Mouse (Mus musculus) kidney, adult 8-10 months (tissue): ENCODE data around the gene Ece2.
"Not testable (repeated sequence)": the region's sequence is repeated elsewhere in the genome, so short reads cannot be mapped to it uniquely, and the experiment has no call there.

Source experiments
- DNase-seq, 2 experiments: peaks; one replicate each; pipeline ENCODE4 v3.0.0; 2022

Ece2 gene

GRCm38 (mm10) chr16:20623211-20623610 is 6.4 kb upstream of the Ece2 start:
- DNase-seq: no peak

GRCm38 (mm10) chr16:20628871-20629391 is 697 bp upstream of the Ece2 start:
- DNase-seq: no peak

- no peak for DNase-seq
These were observed 7.8 kb downstream of the Ece2 start for GRCm38 (mm10) chr16:20637410-20637809.

DNA sequence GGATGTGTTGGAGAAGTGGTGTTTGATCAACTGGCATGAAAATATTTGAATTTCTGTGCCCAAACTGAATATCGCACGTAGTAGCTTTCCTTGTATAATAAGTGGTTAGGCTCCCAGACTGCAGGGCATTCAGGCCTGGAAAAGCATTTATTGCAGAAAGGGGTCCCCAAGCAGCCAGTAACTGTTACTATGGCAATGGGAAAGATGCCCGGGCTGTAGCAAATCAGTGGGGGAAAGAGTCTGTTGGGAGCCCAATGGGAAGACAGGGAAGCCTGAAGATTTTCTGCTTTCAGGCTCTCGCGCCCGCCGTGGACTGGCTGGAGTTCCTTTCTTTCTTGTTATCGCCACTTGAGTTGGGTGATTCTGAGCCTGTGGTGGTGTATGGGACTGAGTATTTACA is 8.7 kb downstream of the Ece2 start:
- no peak for DNase-seq

DNA sequence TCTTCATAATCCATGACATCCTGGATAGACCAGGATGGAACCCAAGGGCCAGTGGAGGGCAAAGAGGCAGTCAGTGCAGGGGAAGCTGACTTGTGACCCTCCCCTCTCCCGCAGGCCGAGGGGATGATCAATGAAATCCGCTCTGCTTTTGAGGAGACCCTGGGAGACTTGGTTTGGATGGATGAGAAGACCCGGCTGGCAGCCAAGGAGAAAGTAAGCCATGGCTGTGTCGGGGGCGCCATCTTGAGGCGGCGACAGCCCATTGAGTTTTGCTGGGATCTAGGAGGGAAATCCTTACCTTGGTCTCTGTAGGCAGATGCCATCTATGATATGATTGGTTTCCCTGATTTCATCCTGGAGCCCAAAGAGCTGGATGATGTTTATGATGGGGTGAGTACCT is 12.5 kb downstream of the Ece2 start:
- DNase-seq: peak; percentile 45 to 78

- no peak for DNase-seq
These were observed 14.3 kb downstream of the Ece2 start for GRCm38 (mm10) chr16:20643911-20644310.

GRCm38 (mm10) chr16:20651076-20651946 is 21.7 kb downstream of the Ece2 start, which contains the start of gene Psmd2:
Gene Psmd2 (plus strand): TSS chr16:20651652.
- DNase-seq: peak; percentile 95 to 97

DNA sequence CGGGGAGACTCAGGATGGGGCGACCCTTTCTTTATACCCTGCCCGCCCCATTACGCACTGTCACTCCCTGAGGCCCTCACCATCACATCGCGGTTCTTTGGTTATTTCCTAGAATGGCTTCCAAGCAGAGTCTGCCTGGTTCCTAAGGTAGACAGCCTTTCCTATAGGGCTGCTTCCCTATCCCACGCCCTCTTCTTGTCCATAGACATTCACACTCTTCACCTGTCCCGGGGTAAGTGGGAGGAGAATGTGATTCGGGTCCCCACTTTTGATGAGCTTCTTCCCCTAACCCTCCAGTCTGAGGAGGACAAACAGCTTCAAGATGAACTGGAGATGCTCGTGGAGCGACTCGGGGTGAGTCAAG is 22.3 kb downstream of the Ece2 start:
- DNase-seq: no peak

GRCm38 (mm10) chr16:20653315-20653714 is 23.7 kb downstream of the Ece2 start:
- DNase-seq: no peak

DNA sequence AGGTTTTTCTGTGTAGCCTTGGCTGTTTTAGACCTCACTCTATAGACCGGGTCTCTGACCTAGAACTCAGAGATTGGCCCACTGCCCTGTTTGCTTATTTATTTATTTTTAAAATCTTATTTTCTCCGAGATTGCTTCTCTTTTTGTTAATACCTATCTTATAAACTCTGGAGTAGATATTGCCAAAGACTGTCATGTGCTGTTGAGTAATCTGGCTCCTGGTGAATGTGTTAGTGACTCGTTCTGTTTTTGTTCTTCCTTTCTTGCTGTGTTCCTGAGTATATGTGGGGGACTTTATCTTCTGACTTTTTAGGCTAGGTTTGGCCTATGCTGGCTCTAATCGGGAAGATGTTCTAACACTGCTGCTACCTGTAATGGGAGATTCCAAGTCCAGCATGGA is 28.0 kb downstream of the Ece2 start:
- no peak for DNase-seq

- not testable (repeated sequence) for DNase-seq
These were observed 38.4 kb downstream of the Ece2 start, which contains the start of gene Eif4g1 for GRCm38 (mm10) chr16:20668013-20668412. Gene Eif4g1 (plus strand): TSS chr16:20668313.

GRCm38 (mm10) chr16:20670291-20670690 is 40.7 kb downstream of the Ece2 start:
- no peak for DNase-seq

GRCm38 (mm10) chr16:20671886-20672285 is 42.3 kb downstream of the Ece2 start:
- DNase-seq: no peak

DNA sequence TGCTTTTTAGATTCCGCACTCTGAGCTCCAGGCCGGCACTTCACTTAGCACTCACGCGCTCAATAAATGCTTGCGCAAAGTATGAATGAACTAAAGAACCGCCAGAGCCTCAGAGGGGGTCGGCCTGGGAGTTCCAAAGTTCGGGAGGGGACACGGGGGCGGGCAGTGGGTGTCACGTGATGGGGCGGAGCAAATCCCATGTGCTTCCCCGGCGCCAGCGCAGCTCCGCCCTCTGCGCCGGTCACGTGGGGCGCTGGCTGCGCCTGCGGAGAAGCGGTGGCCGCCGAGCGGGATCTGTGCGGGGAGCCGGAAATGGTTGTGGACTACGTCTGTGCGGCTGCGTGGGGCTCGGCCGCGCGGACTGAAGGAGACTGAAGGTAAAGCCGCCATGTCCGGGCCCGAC is 42.9 kb downstream of the Ece2 start:
- DNase-seq: peak; percentile 97 to 98

DNA sequence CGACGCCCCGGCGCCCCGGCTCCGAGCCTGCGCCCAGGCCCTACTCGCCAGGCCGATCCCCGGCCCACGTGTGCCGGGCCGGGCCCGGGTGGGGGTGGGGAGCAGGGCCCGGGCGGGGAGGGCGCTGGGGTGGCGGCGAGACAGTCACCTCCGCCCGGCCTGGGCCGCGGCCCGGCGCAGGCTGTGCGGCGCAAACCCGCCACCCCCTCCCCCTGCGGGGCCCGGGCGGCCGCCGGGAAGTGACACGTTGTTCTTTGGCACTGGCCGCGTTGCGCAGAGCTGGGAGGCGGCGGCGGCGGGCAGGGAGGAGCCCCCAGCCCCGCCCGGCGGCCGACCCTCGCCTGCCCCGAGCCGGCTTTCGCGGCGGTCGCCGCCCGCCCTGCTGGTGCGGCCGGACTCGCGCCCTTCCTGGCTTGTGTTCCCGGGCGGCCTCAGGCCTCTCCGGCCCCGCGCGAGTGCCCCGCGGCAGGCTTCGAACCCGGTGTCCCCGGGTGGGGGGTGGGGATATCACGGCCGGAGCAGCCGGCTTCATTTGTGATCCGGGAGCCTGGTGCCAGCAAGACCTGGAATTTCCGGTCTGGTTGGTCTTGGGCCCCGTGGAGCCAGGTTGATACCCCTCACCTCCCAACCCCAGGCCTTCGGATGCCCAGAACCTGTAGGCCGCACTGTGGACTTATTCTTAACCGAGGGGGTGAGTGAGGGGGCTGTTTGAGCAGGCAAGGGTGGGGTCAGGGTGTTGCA is 43.5 kb downstream of the Ece2 start:
- peak; percentile 35 to 41 for DNase-seq

GRCm38 (mm10) chr16:20673706-20674303 is 44.2 kb downstream of the Ece2 start:
- DNase-seq: peak; percentile 70 to 74

GRCm38 (mm10) chr16:20675213-20675612 is 45.6 kb downstream of the Ece2 start:
- no peak for DNase-seq

DNA sequence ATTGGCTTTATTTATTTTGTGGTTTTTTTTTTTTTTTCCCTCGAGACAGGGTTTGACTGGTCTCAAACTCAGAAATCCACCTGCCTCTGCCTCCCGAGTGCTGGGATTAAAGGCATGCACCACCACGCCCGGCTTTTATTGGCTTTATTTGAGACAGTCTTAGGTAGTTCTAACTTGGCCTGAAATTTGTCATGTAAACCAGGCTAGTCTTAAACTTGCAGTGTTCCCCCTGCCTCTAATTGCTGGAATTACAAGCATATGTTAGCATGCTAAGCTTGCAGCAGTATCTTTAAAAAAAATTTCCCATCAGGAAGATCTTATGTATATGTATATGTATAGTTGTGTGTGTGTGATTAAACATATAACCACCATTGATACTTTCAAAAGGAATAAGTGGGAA is 47.1 kb downstream of the Ece2 start:
- no peak for DNase-seq

- no peak for DNase-seq
These were observed 47.8 kb downstream of the Ece2 start for GRCm38 (mm10) chr16:20677380-20677779.

DNA sequence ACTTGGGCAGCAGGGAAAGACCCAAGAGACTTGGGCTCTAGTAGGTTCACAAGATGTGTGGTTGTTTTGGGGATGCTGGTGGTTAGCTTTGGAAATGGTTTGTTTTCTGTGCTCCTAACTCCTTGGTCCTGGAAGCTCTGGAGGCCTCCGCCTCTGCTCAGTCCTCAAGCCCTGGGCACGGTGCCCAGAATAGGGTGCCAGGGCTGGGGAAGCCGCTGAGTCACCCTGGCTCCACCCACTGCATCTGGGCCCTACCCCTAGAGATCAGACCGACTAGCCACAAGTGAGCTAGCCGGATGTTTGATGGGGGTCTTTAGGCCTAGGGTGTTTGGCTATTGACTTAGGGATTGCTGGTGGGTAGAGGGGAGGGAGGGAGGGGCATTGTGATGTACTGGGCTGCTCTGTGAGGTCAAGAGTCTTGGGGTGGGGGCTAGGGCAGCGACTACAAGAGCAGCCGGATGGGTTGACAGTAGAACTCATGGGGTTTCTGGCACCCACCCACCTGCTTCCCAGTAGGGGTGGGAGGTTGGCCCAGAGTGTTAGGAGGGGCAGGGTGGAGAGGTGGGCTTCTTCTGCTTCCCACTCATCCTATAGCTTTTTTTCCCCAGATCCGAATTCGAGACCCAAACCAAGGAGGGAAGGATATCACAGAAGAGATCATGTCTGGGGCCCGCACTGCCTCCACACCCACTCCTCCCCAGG is 48.5 kb downstream of the Ece2 start:
- peak; percentile 83 to 90 for DNase-seq

DNA sequence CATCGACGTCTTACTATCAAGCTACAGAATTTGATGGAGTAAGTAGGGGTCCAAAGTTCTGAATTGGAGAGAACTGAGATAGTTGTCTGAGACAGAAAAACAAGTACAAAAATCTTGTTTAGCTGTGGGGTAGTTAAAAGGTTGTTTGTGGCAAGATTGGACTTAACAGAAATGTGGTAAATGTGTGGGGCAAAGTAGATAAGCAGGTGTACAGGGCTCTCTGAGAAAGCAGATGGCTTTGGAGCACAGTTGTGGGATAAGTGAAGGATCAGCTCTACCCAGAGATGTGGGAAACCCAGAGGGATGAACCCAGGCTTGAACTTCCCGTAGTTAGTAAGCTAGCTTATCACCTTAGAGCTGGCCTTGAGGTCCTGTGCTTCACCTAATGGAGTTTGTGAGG is 61.1 kb downstream of the Ece2 start:
- no peak for DNase-seq

DNA sequence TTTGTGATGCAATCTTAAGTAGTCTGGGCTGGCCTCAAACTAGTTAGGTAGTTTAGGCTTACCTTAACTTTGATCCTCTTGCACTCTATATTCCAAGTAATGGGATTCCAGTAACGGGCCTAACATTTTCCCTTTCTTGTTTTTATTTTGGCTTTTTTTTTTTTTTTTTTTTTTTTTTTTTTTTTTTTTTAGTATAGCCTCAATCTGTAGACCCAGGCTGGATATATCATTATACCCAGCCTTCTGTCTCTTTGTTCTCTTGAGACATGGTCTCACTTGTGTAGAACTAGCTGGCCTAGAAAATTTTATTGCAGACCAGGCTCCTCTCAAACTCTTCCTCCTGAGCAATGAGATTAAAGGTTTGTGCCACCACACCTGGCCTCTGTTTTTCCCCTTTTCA is 62.0 kb downstream of the Ece2 start:
- no peak for DNase-seq
